Mouse (Mus musculus) embryo, embryonic 11 days (tissue): Measurements from ENCODE around the gene Shld2.
"Not testable (repeated sequence)": the region's sequence is repeated elsewhere in the genome, so short reads cannot be mapped to it uniquely, and the experiment has no call there.

Experiments used
- DNase-seq: peaks from one replicate; pipeline ENCODE4 v3.0.0-alpha.2; 2015

The Shld2 gene

GRCm38 (mm10) chr14:34279726-34280125 is 30.6 kb downstream of the Shld2 start:
- DNase-seq: no peak

DNA sequence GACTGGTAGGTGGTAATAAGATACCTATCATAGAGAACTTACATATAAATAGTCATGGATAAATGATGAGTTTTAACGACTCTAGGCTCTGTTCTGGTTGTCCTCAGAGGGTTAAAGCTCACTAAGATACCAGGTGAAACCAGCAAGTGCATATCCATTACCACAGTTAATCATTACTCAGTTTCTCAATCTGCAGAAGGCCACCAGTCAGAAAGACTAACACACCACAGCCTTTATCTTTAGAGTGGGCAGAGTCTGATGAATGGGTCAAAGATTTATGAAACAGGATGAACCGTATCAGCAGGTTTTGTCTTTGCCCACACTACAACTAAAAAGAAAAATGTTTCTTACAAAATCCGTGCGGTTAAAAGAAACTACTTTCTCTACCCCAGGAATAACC is 35.1 kb downstream of the Shld2 start:
- DNase-seq: no peak

- no peak for DNase-seq
These were observed 36.2 kb downstream of the Shld2 start for GRCm38 (mm10) chr14:34274141-34274540.

DNA sequence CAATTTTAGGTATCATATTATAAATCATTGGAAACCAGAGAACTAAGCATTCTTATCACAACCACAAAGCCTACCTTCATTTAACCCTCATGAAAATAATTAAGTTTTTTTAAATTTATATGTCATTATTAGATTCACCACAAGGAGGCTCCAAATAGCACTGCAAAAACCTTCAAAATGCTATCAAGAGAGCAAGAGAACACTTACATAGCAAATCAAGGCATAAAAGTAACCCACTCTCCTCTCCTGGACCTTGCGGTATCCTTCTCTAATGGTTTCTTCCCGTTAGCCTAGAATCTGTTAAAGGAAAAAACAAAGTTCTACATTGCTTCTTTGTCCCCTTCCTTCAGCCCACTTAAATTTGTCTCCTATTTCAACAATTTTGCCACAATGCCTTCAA is 37.0 kb downstream of the Shld2 start:
- DNase-seq: peak; percentile 16

DNA sequence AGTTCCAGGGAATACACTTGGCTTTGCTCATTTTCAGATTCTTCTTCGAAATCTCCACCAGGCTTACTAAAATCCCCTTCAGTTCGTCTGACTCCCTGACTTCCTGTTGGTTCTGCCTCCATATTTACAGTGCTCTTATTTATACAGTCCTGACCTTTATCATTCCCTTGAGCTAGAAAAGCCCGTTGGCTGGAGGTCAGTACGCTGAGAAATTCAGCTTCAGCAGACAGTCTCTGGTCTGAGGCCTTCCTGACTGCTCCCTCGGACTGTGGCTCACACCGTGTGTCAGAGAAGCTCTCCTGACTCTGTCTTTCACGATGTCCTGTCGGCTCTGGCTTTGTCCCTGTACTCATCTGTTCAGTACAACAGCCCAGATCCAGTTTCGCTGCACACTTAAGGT is 42.2 kb downstream of the Shld2 start:
- peak; percentile 1 for DNase-seq

- DNase-seq: not testable (repeated sequence)
These were observed 51.8 kb downstream of the Shld2 start for GRCm38 (mm10) chr14:34258525-34258924.

- no peak for DNase-seq
These were observed 57.0 kb downstream of the Shld2 start for GRCm38 (mm10) chr14:34253261-34253660.

DNA sequence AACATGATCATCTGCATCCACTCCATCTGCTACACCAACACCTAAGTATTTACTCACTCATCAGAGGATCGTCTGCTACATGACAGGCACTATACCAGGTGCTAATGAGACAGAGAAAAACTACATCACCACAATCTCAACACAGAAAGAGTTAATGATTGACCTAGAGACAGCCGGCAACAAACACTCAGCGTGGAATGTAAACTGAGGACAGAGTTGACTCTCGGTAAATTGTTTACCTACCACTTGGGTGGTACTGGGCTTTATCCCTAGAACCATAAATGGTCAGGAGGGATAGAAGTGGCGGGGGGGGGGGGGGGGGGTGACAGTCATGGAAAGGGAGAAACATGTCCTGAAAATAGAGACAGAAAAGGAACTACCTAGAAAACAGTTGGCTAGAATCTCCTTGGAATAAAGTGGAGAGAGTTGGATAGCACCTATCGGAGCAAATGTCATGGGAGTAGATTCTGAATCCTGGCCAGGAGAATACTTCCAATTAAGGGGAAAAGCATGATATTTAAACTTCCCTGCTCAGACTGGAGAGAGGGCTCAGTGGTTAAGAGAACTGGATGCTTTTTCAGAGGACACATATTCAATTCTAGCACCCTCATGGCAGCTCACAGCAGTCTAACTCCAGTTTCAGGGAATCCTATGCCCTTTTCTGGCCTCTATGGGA is 57.7 kb downstream of the Shld2 start:
- no peak for DNase-seq

GRCm38 (mm10) chr14:34240676-34241075 is 69.6 kb downstream of the Shld2 start:
- no peak for DNase-seq

GRCm38 (mm10) chr14:34240263-34240662 is 70.0 kb downstream of the Shld2 start:
- no peak for DNase-seq

DNA sequence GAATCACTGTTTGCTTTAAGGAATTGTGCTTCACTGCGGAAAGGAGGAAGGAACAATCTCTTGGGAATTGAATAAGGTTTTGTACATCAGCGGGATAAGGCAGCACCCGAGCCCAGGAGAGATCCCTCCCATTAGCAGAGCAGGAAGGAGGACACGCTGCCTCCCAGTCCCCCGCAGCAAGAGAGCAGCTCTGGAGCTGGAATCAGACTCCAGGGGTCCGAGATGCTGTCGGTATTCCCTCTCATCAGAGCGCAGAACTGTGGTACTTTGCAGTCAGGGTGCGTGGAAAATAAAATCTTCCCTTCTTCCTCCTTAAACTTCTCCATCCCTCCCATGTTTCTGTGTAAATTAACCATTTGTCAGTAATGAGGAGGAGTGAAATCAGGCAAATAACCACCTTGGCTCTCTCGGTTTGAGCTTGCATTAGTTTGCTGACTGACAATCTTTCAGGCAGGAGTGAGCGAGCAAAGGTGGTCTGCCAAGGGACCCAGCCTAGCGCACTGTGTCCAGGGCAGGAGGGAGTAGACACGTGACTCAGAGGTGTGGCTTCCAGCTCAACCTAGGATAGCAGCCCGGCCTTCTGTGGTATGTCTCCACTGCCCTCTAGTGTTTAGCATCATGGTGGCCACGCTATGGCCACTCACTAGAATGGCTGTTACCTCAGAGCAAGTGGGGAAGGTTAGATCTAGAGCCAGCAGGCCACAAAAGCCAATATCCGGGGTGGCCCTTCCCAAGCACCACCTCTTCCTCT is 75.5 kb downstream of the Shld2 start:
- DNase-seq: peak; percentile 91

DNA sequence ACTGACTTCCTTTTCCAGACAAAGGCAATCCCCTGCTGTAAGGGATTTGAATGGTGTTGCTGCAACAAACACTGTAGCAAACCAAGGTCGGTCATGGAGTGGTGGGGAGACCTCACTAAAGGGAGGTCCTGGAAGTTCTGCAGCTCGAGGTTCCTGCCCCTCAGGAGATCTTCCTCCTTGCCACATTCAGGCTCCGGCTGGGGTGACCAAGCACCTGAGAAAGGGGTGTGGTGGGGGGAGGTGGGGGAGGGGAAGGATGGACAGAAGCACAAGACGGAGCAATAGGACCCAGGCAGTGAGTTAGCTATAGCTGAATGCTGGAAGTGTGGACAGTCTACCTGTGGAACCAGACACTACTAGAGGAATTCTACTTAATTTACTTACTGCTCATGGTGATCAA is 76.4 kb downstream of the Shld2 start:
- DNase-seq: no peak

DNA sequence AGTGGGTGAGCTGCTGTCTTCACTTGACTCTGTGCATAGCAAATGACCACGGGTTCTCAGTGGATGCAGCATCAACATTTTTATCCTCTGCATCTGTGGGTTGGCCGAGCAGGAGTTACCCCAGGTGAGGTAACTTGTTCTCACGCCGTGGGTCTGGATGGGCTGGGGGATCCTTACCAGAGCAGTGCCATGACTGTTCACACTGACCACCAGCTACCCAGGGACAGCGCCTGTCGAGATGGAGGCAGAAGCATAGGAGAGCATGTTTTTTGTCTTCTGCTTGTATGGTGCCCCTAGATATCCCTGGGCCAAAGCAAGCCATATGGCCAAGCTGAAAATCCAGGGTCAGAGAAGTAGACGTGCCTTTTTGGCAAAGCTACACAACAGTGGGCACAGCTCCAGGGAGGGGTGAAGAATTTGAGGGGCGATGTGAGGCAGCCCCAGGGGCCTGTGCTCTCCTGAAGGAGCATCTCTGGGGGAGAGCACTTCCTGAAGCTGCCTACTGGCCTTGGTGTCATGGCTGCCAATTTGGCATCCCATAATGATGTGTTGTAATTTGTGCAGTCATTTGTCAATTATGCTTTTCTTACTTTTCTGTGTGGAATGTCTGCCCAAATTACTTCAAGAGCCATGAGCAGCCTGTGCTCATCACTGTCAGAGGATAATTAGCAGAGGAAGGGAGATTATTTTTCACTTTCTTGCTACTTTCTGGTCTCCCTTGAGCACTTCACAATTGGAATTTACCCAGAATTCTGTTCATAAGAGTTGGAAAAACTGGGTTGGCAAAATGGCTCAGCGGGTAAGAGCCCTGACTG is 77.2 kb downstream of the Shld2 start:
- DNase-seq: no peak

- DNase-seq: no peak
These were observed 78.0 kb downstream of the Shld2 start for GRCm38 (mm10) chr14:34232340-34232739.

DNA sequence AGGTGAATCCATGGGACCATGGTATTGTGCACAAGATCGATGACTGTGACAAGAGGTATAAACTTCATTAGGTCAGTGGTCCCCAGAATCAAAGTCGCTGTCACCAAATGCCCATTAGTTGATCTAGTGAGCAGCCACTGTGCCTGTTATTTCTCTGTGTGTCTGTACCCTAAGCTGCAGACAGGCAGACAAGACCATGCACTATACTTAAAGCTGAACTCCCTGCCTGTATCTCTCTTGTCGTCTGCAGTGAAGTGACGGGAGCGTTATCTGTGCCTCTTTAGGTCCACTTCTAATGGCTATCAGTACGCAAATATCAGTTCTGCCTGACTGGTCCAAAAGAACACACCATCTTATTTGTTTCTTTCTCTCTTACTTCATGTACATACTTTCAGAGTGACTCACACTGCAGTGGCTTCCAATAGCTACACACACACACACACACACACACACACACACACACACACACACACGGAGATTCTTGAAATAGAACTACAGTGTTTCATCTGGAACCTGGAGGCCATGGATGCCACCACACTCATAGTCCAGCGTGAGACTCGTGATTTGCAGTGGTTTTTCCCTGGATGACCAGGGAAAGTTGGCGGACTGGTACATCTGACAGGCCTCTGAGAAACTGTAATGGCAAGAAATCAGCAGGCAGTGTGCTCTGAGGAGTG is 81.3 kb downstream of the Shld2 start:
- DNase-seq: no peak

DNA sequence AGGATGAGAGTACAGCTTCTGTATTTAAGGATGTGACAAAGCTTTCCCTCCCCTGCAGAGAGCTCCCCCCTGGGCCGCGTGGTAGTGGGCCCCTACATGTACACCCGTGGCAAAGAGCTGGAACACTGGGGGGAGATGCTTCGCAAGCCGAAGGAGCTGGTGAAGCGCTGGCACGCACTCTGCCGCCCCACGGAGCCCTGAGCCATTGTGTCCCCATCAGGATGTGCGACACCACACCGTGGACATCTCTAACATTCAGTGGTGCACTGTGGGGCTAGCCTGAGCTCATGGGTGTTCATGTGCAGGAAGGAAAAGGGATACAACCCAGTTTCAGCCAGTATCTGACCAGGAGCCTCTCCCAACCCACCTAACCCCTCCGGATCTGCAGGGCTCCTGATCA is 82.3 kb downstream of the Shld2 start:
- DNase-seq: no peak

GRCm38 (mm10) chr14:34226566-34226965 is 83.7 kb downstream of the Shld2 start:
- no peak for DNase-seq

DNA sequence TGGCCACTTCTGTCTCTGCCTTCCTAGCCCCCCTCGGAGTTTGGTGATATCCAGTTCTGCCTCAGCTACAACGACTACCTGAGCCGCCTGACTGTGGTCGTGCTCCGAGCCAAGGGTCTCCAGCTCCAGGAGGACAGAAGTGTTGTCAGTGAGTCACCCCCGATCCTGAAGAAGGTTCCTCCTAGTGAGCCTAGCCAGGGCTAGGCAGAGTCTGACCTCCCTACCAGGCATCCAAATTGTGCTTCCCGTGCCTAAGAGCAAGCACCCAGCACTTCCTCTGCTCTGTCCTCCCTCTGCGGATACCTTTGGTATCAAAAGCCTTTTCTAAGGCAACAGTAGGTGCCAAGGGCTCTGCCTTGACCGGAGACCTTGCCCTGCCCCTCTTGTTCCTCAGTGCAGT is 84.3 kb downstream of the Shld2 start:
- no peak for DNase-seq

DNA sequence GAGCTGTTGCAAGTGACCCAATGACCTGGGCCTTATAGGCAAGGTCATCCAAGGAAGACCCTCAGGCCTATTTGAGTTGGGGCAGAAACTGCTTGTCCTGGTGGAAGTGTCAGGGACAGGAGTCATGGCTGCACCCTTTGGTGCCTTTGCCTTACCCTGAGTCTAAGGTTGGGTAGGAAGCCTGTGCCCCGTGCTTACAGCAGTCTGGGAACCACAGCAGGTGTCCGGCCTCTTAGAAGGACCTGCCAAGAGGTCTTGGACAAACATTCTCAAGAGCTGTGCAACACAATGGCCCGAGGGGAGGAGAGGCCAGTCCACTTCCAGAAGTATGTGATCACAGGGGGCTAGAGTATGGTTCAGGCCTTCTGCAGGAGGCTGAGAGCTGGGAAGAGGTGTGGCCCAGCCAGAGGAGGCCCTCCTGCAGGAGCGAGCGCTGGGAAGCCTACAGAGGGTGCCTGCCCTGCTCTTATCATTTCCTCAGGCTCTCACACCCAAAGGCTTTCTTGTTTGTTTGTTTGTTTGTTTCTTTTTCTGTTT is 86.9 kb downstream of the Shld2 start:
- no peak for DNase-seq

GRCm38 (mm10) chr14:34221416-34222077 is 88.7 kb downstream of the Shld2 start:
- no peak for DNase-seq

DNA sequence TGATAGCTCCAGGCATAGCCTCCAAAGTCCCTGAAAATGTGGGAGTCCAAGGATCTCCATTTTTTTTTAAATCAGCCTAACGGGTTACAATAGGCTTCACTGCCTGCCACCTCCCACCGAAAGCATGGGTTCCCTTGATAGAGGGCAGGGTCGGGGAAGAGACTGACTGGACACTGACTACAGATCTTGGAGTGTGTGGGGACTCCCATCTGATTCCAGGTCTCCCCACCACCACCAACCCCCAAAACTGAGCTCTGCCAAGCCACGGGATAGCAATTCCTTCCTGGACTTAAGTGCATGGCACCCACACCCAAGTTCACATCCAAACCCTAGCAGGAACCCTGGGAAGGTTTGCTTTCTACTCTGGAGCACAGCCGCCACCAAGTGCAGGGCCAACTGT is 89.9 kb downstream of the Shld2 start:
- DNase-seq: no peak

DNA sequence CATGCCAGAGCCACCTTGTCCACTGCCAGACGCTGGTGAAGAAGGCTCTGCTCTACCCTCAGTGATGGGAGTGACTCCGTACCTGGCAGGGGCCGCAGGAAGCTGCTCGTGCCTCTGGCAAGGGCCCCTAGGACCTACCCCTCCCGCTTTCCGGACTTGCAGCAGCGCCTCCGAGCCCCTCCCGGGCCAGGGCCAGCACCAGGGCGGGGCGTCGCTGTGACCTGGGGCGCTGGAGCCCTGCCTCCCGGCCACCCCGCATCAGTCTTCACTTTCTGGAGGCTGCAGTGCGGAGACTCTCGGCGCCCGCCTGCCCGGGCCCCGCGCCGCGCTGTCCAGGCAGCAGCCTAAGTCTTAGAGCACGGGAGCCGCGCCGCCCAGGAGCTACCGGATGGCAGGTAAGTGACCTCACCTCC is 90.5 kb downstream of the Shld2 start:
- DNase-seq: peak; percentile 36
